Mouse (Mus musculus) small intestine, adult 2 months (tissue): ENCODE measurements around the gene Grxcr1. TPM values are rescaled to one million over a fixed set of nuclear protein-coding genes. Genes with fewer than 3 reads are reported as not detected.

Experiments
- H3K27ac ChIP-seq: fragments of 200-500 bp; 2 replicates; pipeline ENCODE4 v1.5.1; 2012; ENCODE audit warnings: low read depth, low read length, control low read depth, inconsistent platforms; ENCODE audit not compliant: insufficient read depth
- H3K27me3 ChIP-seq: fragments of 200-500 bp; 2 replicates; pipeline ENCODE4 v1.6.1; 2012; ENCODE audit warnings: mild to moderate bottlenecking, moderate library complexity, low read length, inconsistent platforms; ENCODE audit not compliant: control insufficient read depth, insufficient read depth
- H3K36me3 ChIP-seq: fragments of 200-500 bp; 2 replicates; pipeline ENCODE4 v1.6.1; 2012; ENCODE audit warnings: mild to moderate bottlenecking, low read length, control low read depth, inconsistent platforms; ENCODE audit not compliant: control insufficient read depth, insufficient read depth
- H3K4me1 ChIP-seq: fragments of 200-500 bp; 2 replicates; pipeline ENCODE4 v1.6.1; 2012; ENCODE audit warnings: low read length, inconsistent platforms, mixed read lengths; ENCODE audit not compliant: control insufficient read depth, insufficient read depth, insufficient read length
- H3K4me3 ChIP-seq: fragments of 200-500 bp; 2 replicates; pipeline ENCODE4 v1.5.1; 2012; ENCODE audit warnings: low read depth, mild to moderate bottlenecking, control low read depth, inconsistent platforms, low read length, moderate library complexity
- CTCF ChIP-seq: fragments of 200-500 bp; IDR thresholded peaks from 2 replicates; pipeline ENCODE4 v1.5.1; 2012; ENCODE audit warnings: low read depth, mild to moderate bottlenecking, control low read depth, inconsistent platforms, low read length, moderate library complexity, mixed read lengths; ENCODE audit not compliant: insufficient replicate concordance, insufficient read length; ENCODE audit errors: extremely low read depth
- POLR2A ChIP-seq: fragments of 200-500 bp; IDR thresholded peaks from 2 replicates; pipeline ENCODE4 v1.6.1; 2012; ENCODE audit warnings: low read depth, mild to moderate bottlenecking, control low read depth, inconsistent platforms, low read length, moderate library complexity
- WGBS: fragments of 180-500 bp; shearing (Covaris S2); methylation state at CpG from one replicate; pipeline ENCODE4 v1.1.7; 2018; 5-methylcytosine and 5-hydroxymethylcytosine counted together
- polyA plus RNA-seq: library from polyadenylated mRNA; depleted of rRNA; stranded (reverse); fragments of >200 nt; gene quantifications from 2 replicates; pipeline ENCODE4 v1.2.3, GENCODE M21; 2012

Gene Grxcr1
- polyA plus RNA-seq, 1 experiment, result not detected

DNA sequence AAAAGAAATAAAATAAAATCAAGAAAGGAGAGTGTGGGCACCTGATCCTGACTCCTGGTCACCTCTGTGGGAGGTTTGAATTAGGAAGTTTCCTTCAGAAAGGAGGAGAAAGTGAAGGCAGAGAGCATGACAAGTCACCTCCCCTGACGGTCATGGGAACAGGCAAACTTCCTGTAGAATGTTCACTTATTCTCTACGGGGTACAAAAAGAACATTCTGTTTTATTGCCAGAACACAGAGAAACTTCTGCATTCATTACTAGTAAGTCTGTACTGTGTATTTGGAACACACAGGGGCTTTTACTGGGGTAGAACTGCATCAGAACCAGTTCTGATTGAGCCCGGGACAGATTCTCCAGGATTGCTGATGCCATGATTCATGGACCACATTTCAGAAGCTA lies 55.5 kb downstream of the Grxcr1 start:
- WGBS, result 71% methylated on average over 3 of the region's 3 CpGs
- no peaks in the 10 kb centered on the region for H3K27me3 ChIP-seq
- no peaks in the 10 kb centered on the region for H3K4me1 ChIP-seq
- no peak overlapping the region for H3K27ac ChIP-seq
- TF ChIP-seq POLR2A, result no peak
- TF ChIP-seq CTCF, result no peak
- no peaks in the 10 kb centered on the region for H3K36me3 ChIP-seq
- no peak overlapping the region for H3K4me3 ChIP-seq

DNA sequence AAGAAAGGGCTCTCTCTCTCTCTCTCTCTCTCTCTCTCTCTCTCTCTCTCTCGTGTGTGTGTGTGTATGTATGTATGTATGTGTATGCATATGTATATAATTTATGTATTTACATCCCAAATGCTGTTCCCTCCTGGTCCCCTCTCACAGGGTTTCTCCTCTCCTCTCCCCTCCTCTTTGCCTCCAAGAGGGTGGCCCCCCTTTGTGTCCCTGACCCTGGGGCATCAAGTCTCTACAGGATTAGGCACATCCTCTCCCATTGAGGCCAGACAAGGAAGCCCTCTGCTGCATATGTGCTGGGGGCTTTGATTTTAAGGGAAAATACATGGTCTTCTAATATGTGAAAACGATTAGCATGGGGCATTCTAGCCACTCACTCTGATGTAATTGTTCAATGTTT lies 61.5 kb downstream of the Grxcr1 start:
- WGBS, result 53% methylated on average over 2 of the region's 2 CpGs
- H3K4me1 ChIP-seq, result no peaks in the 10 kb centered on the region
- TF ChIP-seq CTCF (no peak), POLR2A (no peak)
- no peak overlapping the region for H3K4me3 ChIP-seq
- no peaks in the 10 kb centered on the region for H3K27me3 ChIP-seq
- H3K27ac ChIP-seq, result no peak overlapping the region
- H3K36me3 ChIP-seq, result no peaks in the 10 kb centered on the region

DNA sequence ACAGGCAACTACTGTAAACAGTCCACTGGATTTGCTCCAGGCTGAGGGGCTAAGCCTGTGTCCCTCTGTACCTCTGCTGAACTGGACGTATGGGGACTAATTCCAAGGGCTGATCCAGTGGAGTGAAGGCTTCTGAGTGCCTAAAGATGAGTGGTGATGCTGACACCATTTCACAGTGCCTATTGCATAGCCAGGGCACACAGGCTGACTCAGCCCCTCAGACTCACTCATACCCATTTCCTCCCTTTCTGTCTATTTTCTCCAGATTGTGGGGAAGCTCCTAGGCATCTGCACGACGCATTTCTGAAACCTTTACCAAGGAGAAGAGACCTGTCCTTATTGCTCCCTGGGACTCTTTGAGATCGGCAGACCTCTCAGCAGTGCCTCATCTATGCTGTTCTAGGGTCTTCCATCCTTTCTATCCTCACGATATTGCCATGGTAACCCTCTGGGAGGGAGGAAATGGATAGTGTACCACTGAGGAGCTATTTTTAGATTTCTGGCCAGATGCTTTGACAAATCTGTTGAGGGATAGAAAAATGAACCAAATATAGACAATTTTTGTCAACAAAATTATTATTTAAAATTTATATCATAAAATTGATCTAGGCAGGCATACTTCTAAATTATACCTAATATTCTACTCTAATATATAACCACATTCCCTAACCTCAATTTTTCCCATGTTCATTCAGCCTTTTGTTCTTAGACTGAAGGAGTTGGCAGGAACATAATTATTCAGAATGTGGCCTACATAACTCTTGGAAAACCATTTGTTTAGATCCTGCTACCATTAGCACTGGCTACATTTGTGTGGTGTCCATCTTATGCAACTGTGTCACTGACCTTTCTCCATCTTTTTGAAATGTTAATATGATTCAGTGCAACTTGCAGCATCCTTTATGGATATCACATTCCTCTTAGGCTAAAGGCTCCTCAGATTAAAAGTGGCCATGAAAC lies 66.3 kb downstream of the Grxcr1 start:
- H3K27ac ChIP-seq, result no peak overlapping the region
- no peaks in the 10 kb centered on the region for H3K27me3 ChIP-seq
- H3K36me3 ChIP-seq, result no peaks in the 10 kb centered on the region
- no peak for TF ChIP-seq CTCF
- TF ChIP-seq POLR2A, result no peak
- whole genome bisulfite sequencing, result 90% methylated on average over 5 of the region's 5 CpGs
- H3K4me1 ChIP-seq, result no peaks in the 10 kb centered on the region
- H3K4me3 ChIP-seq, result no peak overlapping the region

DNA sequence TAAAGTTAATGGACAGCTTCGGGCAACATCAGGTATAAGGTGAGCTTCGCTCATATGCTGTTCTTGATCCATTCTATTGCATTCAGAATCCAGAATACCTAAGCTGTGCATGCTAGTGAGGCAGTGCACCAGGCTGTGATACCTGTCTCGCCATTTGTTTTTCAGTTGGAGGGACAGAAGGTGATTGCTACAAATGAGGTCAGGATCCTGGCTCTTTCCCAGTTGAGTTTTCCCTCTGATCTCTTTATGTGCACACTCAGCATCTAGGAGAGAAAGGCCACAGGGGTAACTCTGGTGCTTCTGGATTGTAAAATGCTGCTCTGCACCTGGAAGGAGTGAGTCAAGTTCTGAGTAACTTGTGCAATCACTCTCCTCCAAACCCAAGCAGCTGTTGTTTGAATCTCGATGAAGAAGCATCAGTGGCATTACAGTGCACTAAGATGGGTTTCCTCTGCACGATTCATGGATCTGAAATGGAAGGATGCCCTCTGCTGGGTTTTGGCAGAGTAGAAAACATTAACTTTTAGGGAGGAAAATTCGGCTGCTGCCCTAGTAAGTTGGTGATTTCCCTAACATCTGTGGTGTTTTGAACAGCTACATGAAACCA lies 80.9 kb downstream of the Grxcr1 start:
- Histone ChIP-seq H3K4me3 (no peak overlapping the region), H3K36me3 (no peaks in the 10 kb centered on the region), H3K4me1 (no peaks in the 10 kb centered on the region), H3K27me3 (no peaks in the 10 kb centered on the region), H3K27ac (no peak overlapping the region)
- no peak for TF ChIP-seq CTCF
- TF ChIP-seq POLR2A, result no peak
- 53% methylated on average over 6 of the region's 6 CpGs for WGBS

DNA sequence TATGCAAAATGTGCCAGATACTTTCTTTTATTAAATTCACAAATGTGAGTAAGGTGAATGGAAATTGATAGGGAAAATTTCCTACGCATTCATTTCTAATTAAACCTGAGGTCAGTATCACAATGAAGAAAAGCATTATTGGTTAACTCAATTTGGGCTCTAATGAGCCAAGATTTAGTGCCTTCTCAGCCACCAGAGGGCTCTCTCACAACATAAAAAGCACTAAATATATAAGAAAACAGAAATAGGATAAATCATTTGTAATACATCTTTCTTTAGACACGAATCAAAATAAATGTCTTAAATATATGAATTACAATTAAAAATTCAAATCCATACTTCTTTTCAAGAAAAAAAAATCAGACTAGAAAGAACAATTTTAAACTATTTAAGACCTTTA lies 89.2 kb downstream of the Grxcr1 start:
- no peak overlapping the region for H3K4me3 ChIP-seq
- TF ChIP-seq POLR2A (no peak), CTCF (no peak)
- H3K27me3 ChIP-seq, result no peaks in the 10 kb centered on the region
- H3K4me1 ChIP-seq, result no peaks in the 10 kb centered on the region
- WGBS, result 30% methylated on average over 2 of the region's 2 CpGs
- H3K27ac ChIP-seq, result no peak overlapping the region
- H3K36me3 ChIP-seq, result no peaks in the 10 kb centered on the region

DNA sequence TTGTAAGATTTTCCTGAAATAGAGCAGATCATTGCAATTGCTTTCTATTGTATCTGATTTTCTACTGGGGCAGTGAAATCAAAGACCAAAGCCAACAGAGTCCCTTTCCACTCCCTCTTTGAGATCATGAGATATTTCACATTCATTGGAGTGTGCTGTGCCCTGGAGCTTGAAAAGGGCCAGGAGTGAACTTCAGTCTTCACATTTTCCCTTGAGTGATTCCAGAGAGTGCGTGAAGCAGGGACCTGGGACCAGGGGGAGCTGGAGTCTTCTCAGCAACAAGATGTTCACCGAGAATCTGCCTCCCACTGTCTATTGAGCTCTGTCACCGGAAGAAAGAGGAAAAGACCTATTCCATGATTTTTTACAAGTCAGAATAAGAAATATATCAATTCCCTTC lies 91.2 kb downstream of the Grxcr1 start:
- TF ChIP-seq POLR2A, result no peak
- no peak for TF ChIP-seq CTCF
- Histone ChIP-seq H3K27me3 (no peaks in the 10 kb centered on the region), H3K36me3 (no peaks in the 10 kb centered on the region), H3K27ac (no peak overlapping the region), H3K4me1 (no peaks in the 10 kb centered on the region), H3K4me3 (no peak overlapping the region)
- WGBS, result 81% methylated on average over 3 of the region's 3 CpGs

DNA sequence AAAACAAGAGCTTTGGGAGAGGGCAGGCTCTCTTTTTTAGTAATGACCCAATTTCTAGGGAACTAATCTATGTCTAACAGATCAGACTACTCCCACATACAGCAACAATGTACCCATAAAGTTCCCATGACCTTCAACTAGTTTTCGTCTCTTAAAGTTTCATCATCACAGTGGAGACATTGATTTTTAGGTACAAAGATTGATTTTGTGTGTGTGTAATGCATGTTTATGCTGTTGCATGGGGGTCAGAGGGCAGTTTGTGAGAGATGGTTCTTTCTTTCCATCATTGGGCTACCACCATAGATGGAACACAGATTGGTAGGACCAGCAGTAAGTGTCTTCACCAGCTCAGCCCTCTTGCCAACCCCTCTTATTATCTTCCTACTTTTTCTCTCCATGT lies 93.8 kb downstream of the Grxcr1 start:
- Histone ChIP-seq H3K36me3 (no peaks in the 10 kb centered on the region), H3K27me3 (no peaks in the 10 kb centered on the region), H3K27ac (no peak overlapping the region), H3K4me3 (no peak overlapping the region), H3K4me1 (no peaks in the 10 kb centered on the region)
- 58% methylated on average over 1 of the region's 1 CpGs for WGBS
- TF ChIP-seq CTCF, result no peak
- no peak for TF ChIP-seq POLR2A
